Comparison of ENCODE assay signal across 7 mouse cellular contexts in genomic region chr2:151000402-151001178, GRCm38 (mm10). TPM values are rescaled to one million over a fixed set of nuclear protein-coding genes. Genes with fewer than 3 reads are reported as not detected.
DNase-seq lines count a peak whose midpoint lies in the region.

No protein-coding gene starts in this region.

- peak; percentile 75 for DNase-seq in ES-CJ7 (ENCODE audit: low read depth, low spot score)
- DNase-seq in adrenal gland, adult 2 months, result peak; percentile 63
- DNase-seq in embryo, embryonic 9.5 days (ENCODE audit: extremely low spot score), result peak; percentile 41
- peak; percentile 43 to 72 for DNase-seq in heart, postnatal 14 days
- DNase-seq in kidney, postnatal 36 days, result peak; percentile 67 to 79
- DNase-seq in lung, adult 18-20 months, result peak; percentile 40 to 41
- DNase-seq in retina, embryonic 14.5 days (ENCODE audit: low spot score), result peak; percentile 75

- intact Hi-C loops in heart, postnatal 14 days (cut with DNase I), result loop anchor here (2.0 to 10.0 kb wide), 4 partner anchors 148 to 386 kb away; no protein-coding TSS in a partner anchor

RNA-seq across cellular contexts. Expression of gene Ninl, which starts 38.6 kb away (rescaled TPM):
- 10 to 100 TPM; 14.6 to 22.1 TPM for total RNA-seq in adrenal gland, adult 2 months (2021)
- polyA plus RNA-seq in adrenal gland, adult 2 months (2012; rRNA removed), result 9.6 and 10.4 TPM in 2 replicates
- 1 to 10 TPM; 1.2 to 1.6 TPM for total RNA-seq in heart, postnatal 14 days (2021)

RNA-seq across cellular contexts. Expression of gene Nanp, which starts 38.6 kb away (rescaled TPM):
- 10 to 100 TPM in 1 of 2 experiments, 1 to 10 TPM in 1; 6.2 to 11.4 TPM for total RNA-seq in adrenal gland, adult 2 months (2021)
- 0.47 and 0.64 TPM in 2 replicates for polyA plus RNA-seq in adrenal gland, adult 2 months (2012; rRNA removed)
- 1 to 10 TPM; 2.8 to 3.8 TPM for total RNA-seq in heart, postnatal 14 days (2021)

Comparison
In these comparisons a context has a peak if more than half of its experiments do, and no peak if none do; other contexts are left out.
1. Peak in every context shown above with its lines: DNase-seq.
2. RNA of gene Ninl, which starts 38.6 kb away (total RNA-seq): 14.6 to 22.1 TPM in adrenal gland, adult 2 months; 1.2 to 1.6 TPM in heart, postnatal 14 days; every median in the first group is over 4 times any median in the second.